Mouse (Mus musculus) cortical plate, adult 2 months (tissue): Measurements from ENCODE around the gene Med13l.

Experiments
- CTCF ChIP-seq: fragments of 200-500 bp; IDR thresholded peaks from 2 replicates; pipeline ENCODE4 v1.5.1; 2011; ENCODE audit warnings: mild to moderate bottlenecking, control low read depth, low read length; ENCODE audit not compliant: insufficient read depth; ENCODE audit errors: extremely low read depth
- POLR2A ChIP-seq: fragments of 200-500 bp; IDR thresholded peaks from 2 replicates; pipeline ENCODE4 v1.6.1; 2011; ENCODE audit warnings: mild to moderate bottlenecking, low read length, control low read depth; ENCODE audit not compliant: insufficient read depth; ENCODE audit errors: extremely low read depth

DNA sequence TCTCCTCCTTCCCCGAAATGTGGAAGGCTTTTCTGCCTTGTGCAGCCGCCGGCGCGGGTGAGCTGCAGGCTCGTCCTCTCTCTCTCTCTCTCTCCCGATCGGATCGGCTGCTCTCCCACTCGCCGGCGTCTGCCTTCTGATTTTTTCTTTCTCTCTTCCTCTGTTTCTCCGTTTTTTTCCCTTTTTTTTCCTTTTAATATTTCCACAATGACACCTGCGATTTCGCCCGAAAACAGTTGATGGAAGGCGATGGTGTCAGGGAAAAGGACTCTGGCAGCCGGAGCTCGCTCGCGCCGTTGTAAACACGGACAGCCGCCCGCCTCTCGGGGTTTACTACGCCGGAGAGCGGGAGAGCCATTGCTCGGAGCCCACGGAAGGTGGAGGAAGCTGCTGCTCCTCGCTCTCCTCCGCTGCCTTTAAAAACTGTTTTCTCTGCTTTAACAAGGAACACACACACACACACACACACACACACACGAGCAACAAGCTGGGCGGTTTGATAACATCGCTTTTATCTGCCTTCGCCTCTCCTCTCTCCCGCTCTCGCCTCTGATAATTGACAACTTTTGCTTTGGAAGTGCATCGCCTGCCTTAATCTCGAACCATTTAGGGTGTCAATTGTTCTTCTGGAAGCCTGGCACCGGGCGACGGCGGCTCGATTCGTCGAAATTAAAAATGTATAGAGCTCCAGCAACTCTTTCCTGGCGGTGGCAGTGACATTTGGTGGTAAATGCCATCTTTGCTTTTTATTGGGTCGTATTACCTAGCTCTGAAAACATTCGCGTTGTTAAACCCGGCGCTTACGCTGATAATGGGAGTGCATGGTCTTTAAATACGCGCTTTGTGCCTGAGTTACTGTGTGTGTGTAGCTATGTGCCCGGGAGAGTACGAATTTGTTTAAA lies 858 bp downstream of the Med13l start:
- TF ChIP-seq CTCF, result no peak
- no peak for TF ChIP-seq POLR2A
